Mouse (Mus musculus): Measurements from ENCODE around the gene Zdhhc19.
A peak's percentile ranks its signal among the peaks of the same experiment; 100 is the strongest.
"Not testable (repeated sequence)": the region's sequence is repeated elsewhere in the genome, so short reads cannot be mapped to it uniquely, and the experiment has no call there.

The Zdhhc19 gene

DNA sequence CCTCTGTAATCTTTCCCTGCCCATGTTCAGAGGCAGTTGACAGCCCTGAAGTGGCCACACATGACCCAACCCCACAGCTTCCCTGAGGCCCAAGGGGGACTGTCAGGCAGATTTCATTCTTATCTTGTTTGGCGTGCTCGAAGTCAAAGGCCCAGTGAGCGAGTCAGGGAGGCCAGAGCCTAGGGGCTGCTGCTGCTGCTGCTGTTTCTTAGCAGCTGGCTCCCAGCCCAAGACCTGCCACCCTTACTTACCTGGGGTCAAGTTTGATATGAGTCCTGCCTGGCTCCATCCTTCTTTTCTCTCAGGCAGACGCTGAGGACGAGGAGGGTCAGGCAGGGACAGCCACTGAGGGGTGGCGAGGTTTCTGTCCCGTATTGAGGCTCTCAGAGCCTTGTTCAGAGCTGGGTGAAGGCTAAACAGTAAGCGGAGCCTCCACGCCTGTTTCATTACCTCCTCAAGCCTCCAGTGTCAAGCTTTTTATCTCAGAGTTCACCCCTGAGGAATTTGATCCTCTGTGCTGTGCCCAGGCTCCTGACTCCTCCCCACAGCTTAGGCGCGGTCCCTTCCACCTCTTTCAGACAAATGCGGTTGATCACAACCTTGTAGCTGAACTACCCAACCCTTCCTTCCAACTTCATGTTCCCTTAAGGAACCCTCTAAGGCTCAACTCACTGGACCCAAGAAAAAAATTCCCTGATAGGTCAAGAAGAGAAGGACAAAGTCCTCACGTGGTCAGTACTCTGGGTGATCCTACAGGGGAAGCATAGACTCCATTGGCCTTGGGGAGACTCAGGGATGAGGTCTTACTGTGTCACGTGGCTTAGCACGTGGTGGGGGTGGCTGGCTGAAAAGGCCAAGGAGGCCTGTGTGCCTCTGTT is 8.6 kb upstream of the Zdhhc19 start, which contains the start of gene Slc51a:
TSS of gene Slc51a (minus strand) at position 646 of the 878 bp plus-strand sequence.
- no peak for DNase-seq

DNA sequence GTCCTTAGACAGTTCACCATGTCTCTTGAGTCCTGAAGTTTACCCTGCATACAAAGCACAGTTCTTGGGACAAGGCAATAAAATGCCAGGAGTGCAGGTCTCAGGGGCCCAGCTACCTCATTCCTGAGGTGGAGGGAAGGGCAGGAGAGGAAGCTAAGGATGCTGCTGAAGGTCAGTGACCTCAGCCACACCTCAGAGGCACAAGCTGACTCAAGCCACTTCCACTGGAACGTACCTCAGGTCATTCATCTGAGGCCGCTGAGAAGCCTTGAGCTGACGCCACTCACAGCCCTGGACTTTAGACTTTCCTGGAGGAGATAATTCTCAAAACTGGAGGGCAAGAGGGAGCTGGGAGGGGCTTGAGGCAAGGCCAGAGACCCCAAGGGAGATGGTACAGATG is 7.1 kb upstream of the Zdhhc19 start:
- DNase-seq, result no peak

DNA sequence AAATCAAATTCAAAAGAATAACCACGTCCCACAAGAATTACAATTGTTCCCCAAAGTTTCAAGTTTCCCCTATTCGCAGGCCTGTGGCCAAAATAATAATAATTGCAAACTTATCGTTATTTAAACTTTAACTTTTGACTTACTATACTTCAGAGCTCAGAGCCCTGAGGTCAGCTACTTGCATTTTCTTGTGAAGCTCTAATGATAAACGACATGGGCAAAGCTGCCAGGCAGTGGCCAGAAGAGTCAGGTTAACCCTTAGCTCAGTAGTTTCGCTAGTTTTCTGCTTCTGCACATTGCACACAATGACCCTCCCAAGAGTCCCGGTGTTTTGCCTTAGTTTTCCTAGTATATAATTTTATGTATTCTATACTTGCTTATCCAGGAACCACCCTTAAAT is 1.7 kb upstream of the Zdhhc19 start:
- not testable (repeated sequence) for DNase-seq

DNA sequence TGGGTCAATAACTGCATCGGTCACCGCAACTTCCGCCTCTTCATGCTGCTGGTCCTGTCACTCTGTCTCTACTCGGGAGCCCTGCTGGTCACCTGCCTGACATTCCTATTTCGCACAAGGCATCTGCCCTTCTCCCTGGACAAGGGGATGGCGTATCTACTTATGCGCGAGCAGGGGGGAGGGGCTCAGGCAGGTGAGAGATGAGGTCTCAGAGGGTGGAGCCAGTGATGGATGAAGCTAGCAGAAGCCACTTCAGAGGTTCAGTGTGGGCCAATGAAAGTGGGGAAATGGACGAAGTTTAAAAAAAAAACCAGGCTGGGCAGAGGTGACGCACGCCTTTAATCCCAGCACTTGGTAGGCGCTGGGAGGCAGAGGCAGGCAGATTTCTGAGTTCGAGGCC is 2.9 kb downstream of the Zdhhc19 start:
- no peak for DNase-seq

DNA sequence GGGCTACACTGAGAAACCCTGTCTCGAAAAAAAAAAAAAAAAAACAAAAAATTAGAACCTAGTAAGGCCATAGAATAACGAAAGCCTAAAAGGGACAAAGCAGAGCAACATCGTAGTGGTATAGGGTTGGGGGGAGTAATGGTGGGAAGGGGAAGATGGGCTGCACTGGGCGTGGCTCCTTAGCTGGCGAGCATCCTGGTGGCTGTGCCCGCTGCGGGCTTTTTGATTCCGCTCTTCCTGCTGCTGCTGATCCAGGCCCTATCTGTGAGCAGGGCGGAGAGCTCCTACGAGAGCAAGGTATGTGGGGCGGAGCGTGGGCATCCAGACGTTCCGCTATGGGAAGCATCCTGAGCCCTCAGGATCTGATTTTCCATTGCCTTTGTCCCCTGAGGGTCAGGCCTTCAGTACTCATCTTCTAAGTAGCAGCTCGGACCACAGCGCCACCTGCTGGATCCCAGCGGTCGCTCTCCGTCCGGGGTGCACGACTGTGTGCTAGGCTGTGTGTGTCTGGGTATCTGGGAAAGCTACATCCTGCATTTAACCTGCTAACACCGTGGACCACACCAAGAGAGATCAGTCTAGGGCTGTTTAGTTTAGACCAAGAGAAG is 3.5 kb downstream of the Zdhhc19 start:
- DNase-seq, result peak; percentile 87

DNA sequence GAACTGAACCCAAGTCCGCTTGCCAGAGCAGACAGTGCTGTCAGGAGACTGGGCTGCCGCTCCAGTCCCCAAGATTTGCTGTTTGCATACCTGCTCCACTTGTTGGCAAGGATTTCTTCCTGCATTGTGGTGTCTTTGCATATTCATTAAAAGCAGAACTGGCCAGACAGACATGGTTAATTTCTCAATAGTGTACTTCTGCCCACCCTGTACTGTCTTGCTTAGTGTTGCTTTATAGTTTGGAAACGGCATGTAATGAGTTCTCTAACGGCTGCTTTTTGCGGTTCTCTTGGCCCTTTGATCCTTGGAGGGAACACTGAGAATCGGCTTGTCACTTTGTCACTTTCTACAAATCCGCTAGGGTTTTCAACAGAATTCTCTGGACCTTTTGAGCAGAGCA is 5.4 kb downstream of the Zdhhc19 start:
- DNase-seq, result no peak

DNA sequence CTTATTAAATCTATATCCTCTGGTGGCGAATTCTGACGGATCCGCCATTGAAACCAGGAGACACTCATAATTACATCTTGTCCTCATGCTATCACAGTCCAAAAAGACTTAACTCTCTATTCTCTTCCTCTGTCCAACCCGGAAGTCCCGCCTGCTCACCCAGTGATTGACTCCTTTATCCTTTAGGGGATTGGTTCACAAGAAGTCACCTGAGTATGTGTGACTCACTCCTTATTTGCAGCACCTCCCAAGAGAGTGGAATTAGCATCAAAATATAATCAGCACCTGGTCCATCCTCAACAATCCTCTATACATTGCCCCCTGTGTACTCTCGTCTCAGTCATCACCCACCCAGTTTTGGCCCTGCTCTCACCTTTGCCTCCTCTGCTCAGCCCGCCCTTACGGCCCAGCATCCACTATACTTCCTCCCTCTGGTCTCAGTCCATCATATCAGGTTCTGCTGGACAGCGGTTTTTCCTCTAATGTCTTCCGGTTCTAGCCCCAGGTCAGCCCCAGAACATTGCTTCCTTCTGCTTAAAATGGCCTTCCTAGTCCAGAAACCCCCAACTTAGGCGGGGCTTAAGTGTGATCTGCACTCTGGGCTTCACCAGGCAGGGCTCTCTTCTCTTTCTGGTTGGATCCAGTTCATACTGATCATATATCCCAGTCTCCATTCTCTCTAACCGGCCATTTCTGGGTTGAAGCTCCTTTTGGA is 6.7 kb downstream of the Zdhhc19 start:
- DNase-seq, result no peak

DNA sequence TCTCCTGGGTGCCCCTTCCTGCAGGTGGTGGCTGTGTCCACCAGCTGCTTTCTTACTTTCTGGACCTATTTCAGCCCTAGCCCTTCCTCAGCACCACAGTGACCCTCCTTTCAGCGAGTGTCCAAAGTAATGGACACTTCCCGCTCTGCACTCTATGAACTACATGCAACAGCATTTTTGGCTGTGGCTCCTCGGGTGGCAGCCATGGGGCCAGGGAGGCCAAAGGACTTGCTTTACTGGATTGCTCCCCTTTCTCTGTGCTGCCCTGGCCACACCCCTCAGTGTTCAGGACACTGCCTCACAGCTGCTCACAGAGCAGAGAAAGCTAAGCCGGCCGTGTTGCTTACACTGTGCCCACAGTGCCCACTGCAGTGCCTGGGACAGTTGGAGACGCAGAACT is 7.6 kb downstream of the Zdhhc19 start:
- no peak for DNase-seq

DNA sequence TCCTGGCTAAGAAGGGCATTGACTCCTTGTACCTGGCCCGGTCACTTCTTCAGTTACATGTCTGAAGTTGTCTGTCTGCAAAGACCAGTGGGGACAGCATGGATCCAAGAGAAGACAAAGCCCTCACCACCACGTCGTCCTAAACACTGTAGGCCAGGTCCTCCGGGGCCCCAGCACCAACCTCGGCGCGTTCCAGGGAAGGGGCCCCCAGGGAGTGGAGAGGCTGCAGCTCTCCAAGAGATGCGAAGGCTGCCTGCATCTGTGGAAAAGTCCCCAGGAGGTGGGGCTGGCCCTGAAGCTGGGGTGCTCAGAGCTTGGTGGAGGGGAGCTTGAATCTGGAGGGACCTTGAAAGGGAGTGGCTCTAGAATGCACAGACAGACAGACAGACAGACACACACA is 10.2 kb downstream of the Zdhhc19 start:
- no peak for DNase-seq

DNA sequence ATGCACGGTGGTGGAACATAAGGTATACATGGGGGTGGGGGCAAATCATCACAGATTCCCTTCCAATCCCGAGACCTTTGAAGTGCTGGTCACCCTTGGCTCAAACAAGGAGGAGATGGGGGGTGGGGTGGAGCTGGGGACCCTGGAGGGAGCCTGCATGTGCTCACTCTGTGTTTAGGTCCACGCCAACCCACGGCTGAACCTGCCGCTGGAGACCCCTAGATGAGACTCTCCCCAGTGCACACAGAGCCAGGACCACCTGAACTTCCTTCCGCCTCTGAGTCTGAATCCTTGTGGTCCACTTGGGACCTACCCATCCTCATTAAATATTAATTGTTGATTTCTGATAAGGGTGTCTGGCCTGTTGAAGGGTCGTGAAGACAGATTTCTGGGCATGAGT is 10.8 kb downstream of the Zdhhc19 start:
- no peak for DNase-seq

DNA sequence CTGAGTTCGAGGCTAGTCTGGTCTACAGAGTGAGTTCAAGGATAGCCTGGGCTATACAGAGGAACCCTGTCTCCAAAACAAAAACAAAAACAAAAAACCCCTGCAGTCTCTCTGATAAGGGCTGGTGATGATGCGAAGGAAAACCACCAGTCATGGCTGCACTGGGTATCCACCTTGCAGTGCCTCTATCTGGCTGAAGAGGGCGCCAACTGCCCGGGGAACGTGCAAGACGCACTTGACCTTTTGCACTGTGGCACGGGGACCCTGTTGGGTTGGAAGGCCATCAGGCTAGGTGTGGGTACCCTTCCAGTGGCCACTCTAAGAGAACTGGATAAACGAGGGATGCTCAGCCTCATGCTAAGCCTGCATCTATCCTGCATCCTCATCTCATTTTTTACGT is 11.3 kb downstream of the Zdhhc19 start:
- no peak for DNase-seq

DNA sequence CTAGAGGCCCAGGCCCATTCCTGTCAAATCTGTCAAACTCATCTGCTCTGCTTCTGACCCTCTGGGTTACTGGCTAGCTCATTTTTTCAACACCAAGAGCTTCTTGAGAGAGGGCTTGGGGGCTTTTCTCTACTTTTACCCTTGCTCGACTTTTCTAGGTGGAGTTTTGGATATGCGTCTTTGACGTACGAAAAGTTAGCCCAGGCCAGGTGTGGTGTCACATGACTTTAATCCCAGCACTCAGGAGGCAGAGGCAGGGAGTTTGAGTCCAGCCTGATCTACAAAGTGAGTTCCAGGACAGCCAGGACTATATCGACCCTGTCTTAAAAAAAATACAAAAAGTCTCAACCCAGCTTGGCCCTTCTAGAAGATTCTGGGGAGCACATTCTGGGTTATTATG is 12.0 kb downstream of the Zdhhc19 start:
- DNase-seq, result no peak

DNA sequence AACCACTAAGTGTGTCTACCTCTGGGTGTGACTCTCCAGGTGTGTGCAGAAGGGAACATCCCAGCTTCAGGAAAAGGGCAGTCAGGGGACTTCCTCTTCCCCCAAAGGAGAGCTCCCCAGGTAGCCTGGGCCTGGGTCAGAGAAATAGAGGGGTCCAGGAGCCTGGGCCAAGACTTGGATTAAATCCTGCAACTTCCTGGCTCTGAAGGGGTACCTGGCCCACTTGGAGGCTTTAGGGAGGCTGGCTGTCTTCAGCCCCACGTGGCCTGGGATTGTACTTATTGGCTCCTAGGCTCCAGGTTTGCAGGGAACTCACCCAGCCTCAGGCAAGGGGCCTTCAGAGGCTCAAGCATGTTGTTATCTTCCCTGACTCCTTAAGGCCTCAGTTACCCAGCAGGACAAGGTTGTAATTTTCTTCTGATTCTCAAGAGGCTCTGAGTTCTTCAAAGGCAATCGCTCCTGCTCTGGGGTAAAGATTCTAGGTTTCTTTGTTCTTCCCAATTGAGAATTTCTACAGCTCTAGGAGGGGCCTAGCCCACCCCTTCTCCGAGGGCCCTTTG is 12.5 kb downstream of the Zdhhc19 start:
- DNase-seq, result no peak

DNA sequence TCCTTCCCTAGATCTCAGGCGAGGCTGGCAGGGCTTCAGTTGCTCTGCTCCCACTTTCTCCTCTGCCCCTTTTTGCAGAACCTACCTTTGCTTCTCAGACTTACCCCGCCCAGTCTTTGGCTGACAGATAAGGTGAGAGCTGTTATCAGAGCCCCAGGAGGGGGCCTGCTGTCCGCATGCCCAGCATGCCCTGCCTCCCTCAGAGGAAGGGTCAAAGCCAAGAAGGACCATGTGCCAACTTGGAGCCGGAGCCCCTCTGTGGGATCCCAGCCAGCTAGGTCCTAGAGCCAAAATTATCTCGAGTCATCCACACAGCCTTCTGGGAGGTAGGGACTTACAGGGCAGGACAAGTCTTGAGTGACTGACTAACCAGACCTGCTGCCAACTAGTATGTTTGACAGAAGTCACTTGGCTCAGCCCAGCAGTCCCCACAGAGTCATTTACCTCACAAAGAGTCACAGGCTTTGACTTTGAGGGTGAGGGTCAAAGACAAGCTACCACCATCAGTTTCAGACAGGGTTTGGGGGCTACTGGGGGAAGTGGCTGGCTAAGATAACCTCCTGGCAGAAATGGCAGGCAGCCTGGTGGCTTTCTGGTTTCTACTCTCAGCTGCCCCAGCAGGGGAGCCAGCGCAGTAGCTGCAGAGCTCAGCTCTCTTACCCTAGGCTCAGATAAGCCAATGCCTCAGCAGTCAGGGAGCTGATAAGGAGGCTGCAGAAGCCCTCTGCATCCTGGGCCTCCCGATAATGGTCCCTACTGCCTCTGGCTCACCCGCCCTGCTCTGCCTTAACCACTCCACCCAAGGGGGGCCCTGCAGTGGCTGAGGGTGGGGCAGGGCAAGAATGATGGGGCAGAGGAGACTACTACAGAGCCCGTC is 13.2 kb downstream of the Zdhhc19 start:
- DNase-seq, result no peak

DNA sequence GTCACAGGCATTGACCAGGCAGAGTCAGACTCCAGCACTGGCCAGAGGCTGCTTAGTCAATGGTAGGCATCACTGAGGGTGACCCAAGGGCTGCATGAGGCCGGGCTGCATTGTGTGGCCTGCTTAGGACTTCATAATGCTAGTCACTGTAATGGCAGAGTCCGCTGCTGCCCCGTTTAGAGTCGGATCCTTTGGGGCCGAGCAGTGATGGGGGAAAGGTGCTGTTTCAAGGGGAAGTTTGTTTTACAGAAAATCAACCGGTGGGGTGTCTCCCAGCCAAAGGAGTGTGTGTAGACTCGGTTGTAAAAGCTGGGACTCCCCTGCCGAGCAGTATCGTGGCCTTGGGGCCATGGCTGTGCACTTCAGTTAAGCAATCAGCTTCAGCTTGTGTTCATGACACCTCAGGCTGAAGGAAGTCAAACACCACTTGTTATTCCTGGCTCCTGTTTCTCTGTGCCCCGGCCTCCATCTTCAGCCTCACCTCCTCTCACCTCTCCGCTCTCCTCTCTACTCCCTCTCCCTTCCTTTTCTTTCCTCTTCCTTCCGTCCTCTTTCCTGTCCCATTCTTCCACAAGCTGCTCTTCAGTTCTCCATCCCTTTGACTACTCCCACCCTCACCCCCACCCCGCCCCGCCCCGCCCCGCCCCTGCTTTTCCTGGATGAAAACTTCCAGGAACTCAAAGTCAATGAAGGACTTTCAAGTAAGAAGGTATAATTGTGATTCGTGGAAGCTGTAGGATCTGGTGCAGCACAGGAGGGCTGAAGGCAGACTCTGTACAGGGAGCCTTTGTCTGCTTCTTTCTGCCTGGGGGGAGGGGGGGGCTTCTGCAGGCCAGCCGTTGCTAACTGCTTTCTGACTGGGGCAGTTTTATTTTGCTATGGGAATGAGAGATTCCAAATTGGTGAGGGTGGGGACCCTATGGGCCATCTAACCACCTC is 14.6 kb downstream of the Zdhhc19 start:
- no peak for DNase-seq

DNA sequence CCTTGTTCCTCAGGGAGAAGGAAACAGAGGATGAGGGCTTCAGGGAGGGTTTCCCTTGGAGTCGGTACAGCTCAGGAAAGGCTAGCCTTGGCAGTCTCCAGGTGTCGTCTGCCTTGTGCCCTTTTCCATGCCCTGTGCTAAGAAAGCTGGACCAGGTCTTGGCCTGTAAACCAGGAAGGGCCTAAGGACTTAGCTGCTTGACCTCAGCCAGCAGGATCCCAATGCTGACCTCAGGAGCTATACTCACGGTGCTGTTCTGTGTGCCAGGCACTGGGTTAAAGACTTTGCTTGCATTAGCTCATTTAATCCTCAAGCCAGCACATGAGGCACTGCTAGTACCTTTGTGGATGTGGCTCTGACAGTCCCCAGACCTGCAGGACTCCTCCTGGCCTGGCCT is 15.3 kb downstream of the Zdhhc19 start:
- no peak for DNase-seq

DNA sequence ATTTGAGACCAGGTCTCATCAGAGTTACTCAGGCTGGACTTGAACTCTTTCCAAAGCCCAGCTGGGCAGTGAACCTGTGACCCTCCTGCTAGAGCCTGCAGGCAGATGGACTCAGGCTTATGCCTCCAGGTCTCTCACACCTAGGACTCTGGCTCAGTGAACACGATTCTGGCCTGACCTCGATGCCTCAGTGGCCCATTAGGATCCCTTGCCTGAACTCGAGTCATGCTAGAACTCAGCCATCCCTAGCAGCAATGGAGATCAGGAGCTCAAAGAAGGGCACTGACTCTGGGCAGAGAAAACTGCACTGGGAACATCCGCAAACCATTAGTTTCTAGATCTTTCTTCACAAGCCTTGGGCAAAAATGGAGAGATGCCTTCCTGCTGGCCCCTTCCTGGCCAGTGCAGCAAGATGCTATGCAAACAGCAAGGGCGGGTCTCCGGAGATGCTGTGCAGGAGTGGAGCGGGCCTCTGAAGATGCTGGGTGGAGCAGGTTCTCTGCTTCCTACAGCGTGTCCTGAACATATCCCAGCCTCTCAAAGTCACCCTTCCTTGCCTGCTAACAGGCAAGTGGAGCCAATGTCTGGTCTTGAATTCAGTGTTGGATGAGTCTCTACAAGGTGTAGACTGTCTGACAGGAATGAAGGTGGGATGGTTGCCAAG is 15.9 kb downstream of the Zdhhc19 start:
- no peak for DNase-seq

DNA sequence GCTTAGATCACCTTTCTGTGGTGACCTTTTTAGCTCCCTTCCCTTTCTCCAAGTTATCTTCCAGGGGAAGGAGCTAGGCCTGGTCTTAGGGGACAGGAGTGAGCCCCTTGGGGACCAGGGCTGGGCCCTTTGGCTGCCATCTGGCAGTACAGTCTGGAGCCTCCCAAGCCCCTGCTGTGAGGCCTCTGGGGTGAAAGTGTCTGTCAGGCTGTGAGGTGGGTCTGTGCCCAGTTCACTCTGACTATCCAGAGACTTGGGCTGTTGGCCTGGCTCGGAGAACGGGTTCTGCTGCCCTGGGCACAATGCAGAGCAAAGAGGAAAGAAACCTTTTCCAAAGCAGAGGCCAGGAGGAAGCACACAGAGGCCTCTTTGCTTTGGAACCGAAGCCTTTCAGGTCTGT is 16.9 kb downstream of the Zdhhc19 start:
- DNase-seq, result no peak

DNA sequence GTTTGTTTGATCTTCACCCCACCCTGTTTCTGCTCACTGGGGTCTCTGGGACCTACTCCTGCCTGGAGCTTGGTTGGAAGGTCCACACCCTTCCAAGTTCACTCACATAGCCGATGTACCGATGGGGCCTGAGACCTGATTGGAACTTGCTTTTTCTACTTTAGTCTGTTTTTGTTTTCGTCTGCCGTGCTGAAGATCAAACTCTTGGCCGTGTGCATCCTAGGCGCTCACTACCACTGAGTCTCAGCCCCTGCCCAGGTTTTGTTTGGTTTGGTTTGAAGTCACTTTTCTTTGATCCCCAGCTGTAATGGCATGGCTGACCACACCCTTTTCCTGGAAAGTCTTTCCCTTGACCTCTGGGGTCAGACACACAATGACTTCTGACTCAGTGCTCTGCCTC is 17.3 kb downstream of the Zdhhc19 start:
- DNase-seq, result no peak

DNA sequence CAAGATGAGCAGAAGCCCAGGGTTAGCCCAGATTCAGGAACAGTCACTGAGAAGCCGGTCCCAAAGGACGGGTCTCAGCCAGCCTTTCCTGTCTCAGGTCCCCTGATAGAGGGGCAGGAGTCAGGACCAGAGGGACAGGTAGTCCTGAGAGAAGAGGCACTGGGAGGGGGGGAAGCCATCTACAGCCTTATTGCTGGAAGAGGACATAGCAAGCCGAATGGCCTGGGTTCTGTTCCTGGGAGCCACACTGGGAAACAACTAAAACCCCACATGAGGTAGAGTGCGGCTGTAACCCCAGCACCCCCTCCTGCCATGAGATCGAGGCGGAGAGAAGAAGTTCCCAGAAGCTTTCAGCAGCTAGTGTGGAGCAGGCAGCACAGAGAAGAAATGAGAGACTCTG is 17.9 kb downstream of the Zdhhc19 start:
- DNase-seq, result no peak

Data from layer of hippocampus, adult 9-11 months (tissue).